Mouse (Mus musculus) brain, embryonic 14.5 days (tissue): ENCODE measurements around the gene Lnx1.

Experiments
- CTCF ChIP-seq: fragments of 200-500 bp; IDR thresholded peaks from 2 replicates; pipeline ENCODE4 v1.5.1; 2012; ENCODE audit warnings: inconsistent platforms, mild to moderate bottlenecking, moderate library complexity, borderline replicate concordance; ENCODE audit not compliant: insufficient read depth, insufficient read length; ENCODE audit errors: extremely low read depth
- POLR2A ChIP-seq: fragments of 200-500 bp; IDR thresholded peaks from 2 replicates; pipeline ENCODE4 v1.6.1; 2012; ENCODE audit warnings: mild to moderate bottlenecking, inconsistent platforms, borderline replicate concordance; ENCODE audit not compliant: poor library complexity, insufficient read depth, insufficient read length, severe bottlenecking; ENCODE audit errors: extremely low read depth

DNA sequence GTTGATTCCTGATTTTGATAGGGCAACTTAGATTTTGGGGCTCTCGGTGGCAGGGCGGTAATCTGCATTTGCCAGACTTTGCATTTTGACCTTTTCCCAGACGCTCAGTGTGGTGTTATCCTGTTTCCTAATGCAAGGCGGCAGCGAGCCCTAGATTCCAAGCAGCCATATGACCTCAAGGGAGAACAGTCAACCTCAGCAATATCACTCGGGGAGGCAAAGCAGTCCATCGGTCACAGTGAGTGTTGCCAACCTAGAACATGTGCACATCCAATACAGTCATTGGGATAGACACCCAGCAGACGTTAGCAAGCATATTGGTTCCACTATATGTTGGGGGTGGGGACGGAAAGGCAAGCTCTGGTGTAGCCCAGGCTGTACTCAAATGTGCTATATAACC lies 54.5 kb downstream of the Lnx1 start:
- TF ChIP-seq CTCF (no peak), POLR2A (no peak)
